Mouse (Mus musculus) megakaryocyte-erythroid progenitor cell, adult 5 weeks (primary cell): ENCODE results near the gene Traip. TPM values are rescaled to one million over a fixed set of nuclear protein-coding genes. Genes with fewer than 3 reads are reported as not detected.

ENCODE experiments used
- polyA plus RNA-seq: library from polyadenylated mRNA; stranded (reverse); fragments of >175 nt; gene quantifications from 2 replicates; pipeline ENCODE4 v1.2.3, GENCODE M21; 2012

Traip gene
- 2.5 and 4.6 TPM in 2 replicates for polyA plus RNA-seq

GRCm38 (mm10) chr9:107949922-107950235, at the start of gene Traip:
TSS of gene Traip (plus strand) at chr9:107950136.

GRCm38 (mm10) chr9:107906252-107906966, 43.5 kb upstream of the Traip start, which contains the start of gene Mst1r:
TSS of gene Mst1r (plus strand) at chr9:107906873.

GRCm38 (mm10) chr9:107928169-107928568, 21.8 kb upstream of the Traip start, which contains the start of gene Actl11:
TSS of gene Actl11 (plus strand) at chr9:107928469.

GRCm38 (mm10) chr9:107935374-107935773, 14.6 kb upstream of the Traip start, which contains the start of gene Camkv:
TSS of gene Camkv (plus strand) at chr9:107935674.

GRCm38 (mm10) chr9:107975399-107976386, 25.8 kb downstream of the Traip start, which contains the start of gene Uba7:
TSS of gene Uba7 (plus strand) at chr9:107975505.

GRCm38 (mm10) chr9:107982681-107983346, 32.9 kb downstream of the Traip start, which contains the start of gene Gm20661:
TSS of gene Gm20661 (plus strand) at chr9:107983058.

GRCm38 (mm10) chr9:107985131-107986119, 35.5 kb downstream of the Traip start, which contains the start of gene Inka1:
TSS of gene Inka1 (minus strand) at chr9:107985879.

GRCm38 (mm10) chr9:107992197-107992596, 42.3 kb downstream of the Traip start, which contains the start of gene Cdhr4:
TSS of gene Cdhr4 (plus strand) at chr9:107992497.

GRCm38 (mm10) chr9:107996049-107996448, 46.1 kb downstream of the Traip start, which contains the start of gene Gm20662:
TSS of gene Gm20662 (plus strand) at chr9:107996349.

GRCm38 (mm10) chr9:108001922-108002770, 52.2 kb downstream of the Traip start, which contains the start of gene Ip6k1:
TSS of gene Ip6k1 (plus strand) at chr9:108002501.

Other genes starting within 250 kb of the Traip start
- gene Sema3f, start 239.7 kb upstream of the Traip start, polyA plus RNA-seq, result 0.52 and 0.71 TPM in 2 replicates
- 22.6 and 29.7 TPM in 2 replicates for gene Rbm5, start 179.1 kb upstream of the Traip start, polyA plus RNA-seq
- gene Rbm6, start 76.9 kb upstream of the Traip start, polyA plus RNA-seq, result 21.8 and 30.9 TPM in 2 replicates
- 22.6 and 23.1 TPM in 2 replicates for gene Mon1a, start 62.0 kb upstream of the Traip start, polyA plus RNA-seq
- 0.18 and 0.50 TPM in 2 replicates for gene Mst1r, start 43.3 kb upstream of the Traip start, polyA plus RNA-seq
- not detected in 2 replicates for gene Actl11, start 21.7 kb upstream of the Traip start, polyA plus RNA-seq
- gene Camkv, start 14.5 kb upstream of the Traip start, polyA plus RNA-seq, result 0.26 and 0.68 TPM in 2 replicates
- 30.7 and 41.6 TPM in 2 replicates for gene Uba7, start 25.4 kb downstream of the Traip start, polyA plus RNA-seq
- gene Gm20661, start 32.9 kb downstream of the Traip start, polyA plus RNA-seq, result 0.25 and 0.33 TPM in 2 replicates
- gene Inka1, start 35.7 kb downstream of the Traip start, polyA plus RNA-seq, result 69.0 and 83.7 TPM in 2 replicates
- gene Cdhr4, start 42.4 kb downstream of the Traip start, polyA plus RNA-seq, result 0.28 and 1.4 TPM in 2 replicates
- gene Gm20662, start 46.2 kb downstream of the Traip start, polyA plus RNA-seq, result 0.04 and 0.06 TPM in 2 replicates
- 55.9 and 63.3 TPM in 2 replicates for gene Ip6k1, start 52.4 kb downstream of the Traip start, polyA plus RNA-seq
- 14.6 and 19.6 TPM in 2 replicates for gene Gmppb, start 99.1 kb downstream of the Traip start, polyA plus RNA-seq
- gene Amigo3, start 103.0 kb downstream of the Traip start, polyA plus RNA-seq, result 2.5 TPM in 2 replicates
- gene Mst1, start 130.3 kb downstream of the Traip start, polyA plus RNA-seq, result 0.28 TPM in 1 of 2 replicates, not detected in the other
- 100 and 113 TPM in 2 replicates for gene Rnf123, start 133.2 kb downstream of the Traip start, polyA plus RNA-seq
- gene Apeh, start 144.5 kb downstream of the Traip start, polyA plus RNA-seq, result 48.2 and 48.5 TPM in 2 replicates
- 9.8 and 12.3 TPM in 2 replicates for gene Bsn, start 240.2 kb downstream of the Traip start, polyA plus RNA-seq